Mouse (Mus musculus): ENCODE measurements around the gene Plekhj1. TPM values are rescaled to one million over a fixed set of nuclear protein-coding genes. Genes with fewer than 3 reads are reported as not detected.

Plekhj1 gene
- total RNA-seq, 2 experiments from 2014 or later, result 22.4 to 27.3 TPM

DNA sequence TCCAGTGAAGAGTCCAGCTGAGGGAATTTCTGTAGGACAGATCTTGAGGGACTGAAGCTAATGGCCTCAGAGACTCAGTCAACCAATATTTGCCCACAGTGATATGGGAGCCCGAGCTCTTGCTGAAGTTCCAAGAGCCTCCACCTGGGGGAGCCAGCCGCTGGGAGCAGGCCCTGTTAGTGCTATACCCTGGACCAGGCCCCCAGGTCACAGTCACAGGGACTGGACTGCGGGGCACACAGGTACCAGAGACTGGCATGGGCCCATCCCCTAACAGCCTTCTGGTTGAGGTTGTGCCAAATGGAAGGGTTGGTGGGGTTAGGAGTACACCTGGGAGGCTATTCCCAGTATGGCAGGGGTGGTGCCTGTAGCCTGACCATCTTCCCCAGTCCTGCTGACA lies 7.5 kb upstream of the Plekhj1 start:
- no peak for DNase-seq

DNA sequence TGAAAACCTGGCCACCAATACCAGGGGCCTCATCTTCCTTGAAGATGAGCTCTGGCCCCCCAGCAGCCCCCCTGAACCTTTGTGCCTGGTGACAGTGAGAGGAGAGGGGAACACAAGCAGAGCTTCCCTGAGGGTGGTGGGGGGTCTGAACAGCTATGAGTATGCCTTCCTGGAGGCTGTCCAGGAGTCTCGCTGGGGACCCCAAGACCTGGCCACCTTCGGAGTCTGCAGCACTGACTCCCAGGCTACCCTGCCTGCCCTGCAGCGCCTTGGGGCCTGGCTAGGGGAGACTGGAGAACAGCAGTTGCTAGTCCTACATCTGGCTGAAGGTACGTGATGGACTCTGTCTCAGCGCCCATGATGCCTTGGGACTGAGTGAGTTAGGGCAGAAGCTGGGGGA lies 6.9 kb upstream of the Plekhj1 start:
- DNase-seq, result no peak

DNA sequence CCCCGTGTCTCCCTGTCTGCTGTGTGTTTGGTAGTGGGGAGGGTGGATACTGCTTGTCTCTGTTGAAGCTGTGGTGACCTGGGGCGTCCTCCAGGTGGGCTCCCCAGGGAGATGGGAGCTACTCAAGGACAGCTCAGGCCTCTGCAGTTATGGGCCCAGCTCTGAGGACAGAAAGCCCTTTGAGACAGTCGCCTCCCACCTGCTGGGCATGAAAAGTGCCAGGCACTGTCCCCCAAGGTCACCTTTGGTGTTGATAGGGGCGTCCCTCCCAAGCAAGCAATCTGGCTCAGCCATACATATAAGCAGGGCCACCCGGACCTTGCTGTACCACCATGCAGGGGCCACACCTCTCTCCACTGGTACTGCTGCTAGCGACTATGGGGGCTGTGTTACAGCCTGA lies 6.5 kb upstream of the Plekhj1 start, which contains the start of gene Amh:
Amh (plus strand) TSS at position 328 of the 400 bp plus-strand sequence.
- DNase-seq, result no peak

- DNase-seq, result no peak
Measured at GRCm38 (mm10) chr10:80804340-80804739, 5.9 kb upstream of the Plekhj1 start.

DNA sequence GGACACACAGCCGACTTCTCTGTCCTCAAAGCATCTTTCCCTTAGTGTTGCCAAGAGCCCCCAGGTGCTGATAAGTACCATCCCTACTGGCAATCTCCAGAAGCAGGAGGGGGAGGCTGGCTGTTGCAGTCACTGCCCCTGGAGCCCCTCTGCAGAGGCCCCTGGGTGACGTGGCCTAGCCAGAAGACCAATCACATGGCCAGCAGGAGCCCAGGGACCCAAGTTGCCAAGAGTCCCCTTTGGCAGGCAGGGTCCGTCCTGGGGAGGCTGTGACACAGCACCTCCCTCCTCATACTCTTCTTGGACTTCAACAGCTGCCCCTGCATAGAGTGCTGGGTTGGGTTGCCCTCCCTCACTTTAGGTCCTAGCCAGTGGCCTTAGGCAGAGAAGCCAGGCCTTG lies 4.6 kb upstream of the Plekhj1 start:
- no peak for DNase-seq

DNA sequence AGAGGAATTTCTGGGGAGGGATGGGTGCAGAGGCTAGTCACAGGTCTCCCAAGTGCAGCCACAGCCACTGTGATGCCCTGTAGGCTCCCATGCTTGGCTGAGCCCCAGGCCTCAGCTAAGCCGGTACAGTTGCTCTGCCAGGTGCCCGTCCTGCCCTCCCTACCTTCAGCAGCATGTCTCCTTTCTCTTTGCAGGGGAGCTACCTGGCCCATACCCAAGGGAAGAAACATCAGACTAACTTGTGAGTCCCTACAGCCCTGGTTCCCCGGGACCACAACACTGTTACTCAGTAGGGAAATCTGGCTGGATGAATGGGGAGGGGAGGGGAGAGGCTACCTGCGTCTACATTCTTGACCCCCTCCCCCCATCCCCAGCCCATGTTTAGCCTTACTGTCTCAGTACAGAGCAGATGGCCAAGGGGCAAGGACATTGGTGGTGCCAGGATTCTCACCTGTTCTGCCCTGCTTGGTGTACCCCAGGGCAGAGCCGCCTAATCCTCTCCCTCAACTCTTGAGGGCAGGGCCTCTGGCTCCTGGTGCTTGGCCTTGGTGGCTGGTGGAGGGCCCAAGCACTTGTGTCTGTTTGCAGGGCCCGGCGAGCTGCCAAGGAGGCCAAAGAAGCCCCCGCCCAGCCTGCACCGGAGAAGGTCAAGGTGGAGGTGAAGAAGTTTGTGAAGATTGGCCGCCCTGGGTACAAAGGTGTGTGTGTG lies 3.9 kb upstream of the Plekhj1 start:
- no peak for DNase-seq

DNA sequence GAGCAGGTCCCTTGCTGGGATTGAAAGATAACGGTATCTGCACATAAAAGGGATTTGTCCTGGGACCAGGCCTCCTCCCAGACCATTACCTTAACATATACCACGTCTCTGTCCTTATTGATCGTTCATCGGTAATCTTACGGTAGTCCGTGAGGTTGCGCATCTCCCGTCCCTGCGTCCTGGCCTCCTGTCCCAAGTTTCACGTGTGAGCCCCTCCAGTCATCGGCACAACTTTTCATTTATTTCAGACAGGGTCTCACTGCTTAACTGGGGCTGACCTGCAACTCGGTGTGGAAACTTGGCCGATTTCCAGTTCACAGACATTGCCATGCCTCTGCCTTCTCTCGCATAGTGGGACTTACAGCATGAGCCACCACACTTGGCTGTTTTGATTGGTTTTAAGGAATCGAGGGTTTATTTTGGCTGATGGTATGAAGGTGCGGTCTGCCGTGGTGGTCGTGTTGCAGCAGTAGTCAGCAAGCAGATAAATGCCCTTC lies 692 bp upstream of the Plekhj1 start:
- DNase-seq, result no peak

DNA sequence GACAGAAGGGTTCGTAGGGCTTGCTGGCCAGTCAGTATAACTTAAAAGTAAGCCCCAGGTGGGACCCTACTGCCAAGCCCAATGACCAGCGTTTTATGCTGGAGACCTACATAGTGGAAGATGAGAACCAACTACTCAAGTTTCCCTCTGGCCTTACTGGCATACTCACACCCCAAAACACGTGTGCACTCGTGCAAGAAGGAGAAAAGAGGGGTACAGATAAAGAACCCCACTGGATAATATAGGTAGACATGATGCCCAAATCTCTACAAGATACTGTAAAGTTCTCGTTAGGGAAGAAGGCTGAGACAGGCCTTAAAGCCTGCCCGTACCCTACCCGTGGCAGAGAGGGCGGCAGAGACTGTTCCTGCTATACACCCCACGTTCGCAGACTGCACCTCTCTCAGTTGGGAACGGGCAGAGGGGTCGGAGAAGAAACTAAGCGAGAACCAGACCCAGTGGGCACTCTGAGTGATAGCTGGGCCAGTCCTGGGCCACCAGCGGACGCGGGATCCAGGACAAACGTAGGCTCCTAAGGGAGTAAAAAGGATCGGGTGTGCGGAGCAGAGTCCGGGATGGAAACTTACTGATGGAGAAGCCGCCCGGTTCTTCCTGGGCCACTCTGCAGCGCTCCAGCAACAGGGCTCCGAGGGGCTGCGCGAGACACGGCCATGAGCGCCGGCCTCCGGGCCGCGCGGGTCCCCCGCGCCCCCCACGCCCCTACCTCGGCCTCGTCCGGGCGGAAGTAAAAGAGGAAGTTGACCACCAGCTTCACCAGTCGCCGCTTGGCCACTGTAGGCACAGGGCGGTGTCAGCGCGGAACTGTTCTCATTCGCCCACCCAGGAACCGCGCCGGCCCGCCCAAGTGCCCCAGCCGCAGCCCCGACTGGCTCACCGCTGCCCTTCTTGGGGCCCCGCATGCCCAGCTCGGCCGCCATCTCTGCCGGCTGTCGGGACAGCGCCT lies 958 bp downstream of the Plekhj1 start:
- no peak for DNase-seq

DNA sequence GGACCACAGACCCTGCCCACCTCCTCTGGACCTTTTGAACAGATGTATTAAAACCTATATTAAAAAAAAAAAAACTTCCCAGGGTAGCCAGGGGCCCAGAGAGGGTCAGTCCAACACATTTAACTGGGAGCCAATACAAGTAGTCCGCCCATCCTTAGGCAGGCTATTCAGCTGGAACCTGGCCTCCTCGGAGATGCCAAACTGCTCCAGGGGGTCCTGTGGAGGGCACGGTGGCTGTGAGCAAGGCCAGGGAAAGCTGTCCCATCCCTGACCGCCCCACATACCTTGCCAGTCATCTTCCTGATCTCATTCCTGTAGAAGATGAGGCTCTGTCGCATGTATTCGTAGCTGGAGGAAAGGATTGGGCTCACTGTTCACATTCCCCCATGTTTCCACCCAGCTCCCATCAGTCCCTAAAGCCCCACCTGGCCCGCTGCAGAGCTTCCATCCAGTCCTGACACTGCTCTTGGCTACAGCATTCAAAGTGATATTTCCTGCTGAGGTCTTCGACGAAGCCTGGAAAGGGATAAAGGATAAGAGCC lies 2.0 kb downstream of the Plekhj1 start:
- DNase-seq, result no peak

GRCm38 (mm10) chr10:80794750-80795149 lies 3.7 kb downstream of the Plekhj1 start:
- DNase-seq, result no peak

DNA sequence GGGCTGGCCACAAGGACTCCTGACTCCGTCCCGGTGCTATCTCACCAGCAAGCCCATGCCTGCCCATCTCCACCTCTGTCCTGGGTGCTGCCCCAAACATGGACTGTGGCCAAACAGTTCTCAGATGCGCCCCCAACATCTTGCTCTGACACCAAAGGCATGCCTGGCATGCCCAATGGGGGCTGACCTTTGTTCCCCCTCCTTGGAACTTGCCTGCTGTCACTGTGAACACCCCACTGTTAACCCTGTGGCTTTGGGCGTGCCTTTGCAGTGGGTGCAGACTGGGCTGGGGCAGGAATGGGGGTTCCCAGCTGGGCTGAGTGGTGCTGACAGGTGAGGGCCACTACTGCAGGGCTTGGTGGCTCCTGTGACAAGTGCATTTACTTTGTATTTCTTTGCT lies 4.6 kb downstream of the Plekhj1 start:
- DNase-seq, result no peak

DNA sequence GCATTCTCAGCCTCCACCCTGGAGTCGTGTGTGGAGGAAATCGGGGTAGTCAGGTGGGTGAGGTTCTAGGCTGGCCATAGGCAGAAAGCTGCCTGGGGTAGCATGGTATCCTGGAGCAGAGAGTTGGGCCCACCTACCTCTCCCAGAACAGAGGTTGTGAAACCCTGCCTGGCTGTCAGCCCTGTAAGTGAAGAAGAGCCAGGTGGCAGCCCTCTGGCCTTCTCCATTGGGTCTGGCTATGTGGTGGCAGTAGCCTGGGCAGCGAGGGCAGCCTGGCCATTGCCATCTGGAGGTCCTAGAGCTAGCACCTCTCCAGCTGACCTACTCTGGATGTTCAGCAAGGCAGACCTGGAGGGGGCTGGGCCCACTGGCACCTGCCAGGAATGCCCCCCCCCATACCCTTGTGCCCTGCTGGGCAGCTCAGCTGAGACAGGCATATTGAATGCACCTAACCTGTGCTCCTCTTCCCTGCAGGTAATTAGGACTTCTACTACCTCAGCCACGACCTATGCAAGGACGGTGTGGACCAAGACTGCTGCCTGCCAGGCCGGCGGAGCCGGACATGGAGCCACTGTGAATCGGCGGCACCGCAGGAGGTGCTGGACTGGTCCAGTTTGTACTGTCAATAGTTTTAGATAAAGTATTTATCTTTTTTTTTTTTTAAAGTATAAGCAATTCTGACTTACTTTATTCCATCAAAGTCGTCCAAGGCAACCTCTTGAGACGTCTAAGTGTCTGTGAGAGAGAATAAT lies 5.2 kb downstream of the Plekhj1 start:
- DNase-seq, result no peak

- no peak for DNase-seq
Measured at GRCm38 (mm10) chr10:80792175-80793032, 6.0 kb downstream of the Plekhj1 start.

- DNase-seq, result no peak
Measured at GRCm38 (mm10) chr10:80791476-80792174, 6.8 kb downstream of the Plekhj1 start.

DNA sequence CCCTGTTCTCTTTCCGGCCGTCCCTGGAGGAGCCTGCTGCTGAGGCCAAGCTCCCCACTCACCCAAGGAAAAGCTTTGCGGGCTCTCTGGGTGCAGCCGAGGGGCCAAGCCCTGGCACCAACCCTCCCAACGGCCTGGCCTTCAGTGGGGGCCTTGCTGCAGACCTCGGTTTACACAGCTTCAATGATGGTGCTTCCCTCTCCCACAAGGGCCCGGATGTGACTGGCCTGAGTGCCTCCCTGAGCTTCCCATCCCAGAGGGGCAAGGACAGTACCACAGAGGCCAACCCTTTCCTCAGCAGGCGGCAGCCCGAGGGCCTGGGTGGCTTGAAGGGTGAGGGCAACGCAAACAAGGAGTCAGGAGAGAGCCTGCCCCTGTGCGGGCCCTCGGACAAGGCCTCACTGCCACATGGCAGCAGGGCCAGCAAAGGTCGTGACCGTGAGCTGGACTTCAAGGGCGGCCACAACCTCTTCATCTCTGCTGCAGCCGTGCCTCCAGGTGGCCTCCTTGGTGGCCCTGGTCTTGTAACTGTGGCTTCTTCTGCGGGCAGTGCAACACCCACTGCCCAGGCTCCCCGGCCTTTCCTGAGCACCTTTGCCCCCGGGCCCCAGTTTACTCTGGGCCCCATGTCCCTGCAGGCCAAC lies 7.5 kb downstream of the Plekhj1 start:
- DNase-seq, result no peak

- DNase-seq, result no peak
Measured at GRCm38 (mm10) chr10:80787517-80787916, 10.9 kb downstream of the Plekhj1 start.

DNA sequence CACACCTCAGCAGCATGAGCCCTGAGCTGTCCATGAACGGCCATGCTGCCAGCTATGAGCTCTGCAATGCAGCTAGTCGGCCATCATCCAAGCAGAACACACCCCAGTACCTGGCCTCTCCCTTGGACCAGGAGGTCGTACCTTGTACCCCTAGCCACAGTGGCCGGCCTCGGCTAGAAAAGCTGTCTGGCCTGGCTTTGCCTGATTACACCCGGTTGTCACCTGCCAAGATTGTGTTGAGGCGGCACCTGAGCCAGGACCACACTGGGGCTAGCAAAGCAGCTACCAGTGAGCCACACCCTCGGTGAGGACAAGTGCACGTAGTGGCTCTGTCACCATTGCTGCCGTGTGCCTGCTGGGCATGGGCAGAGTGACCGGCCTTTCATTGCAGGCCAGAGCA lies 12.5 kb downstream of the Plekhj1 start:
- no peak for DNase-seq

- no peak for DNase-seq
Measured at GRCm38 (mm10) chr10:80784871-80785270, 13.6 kb downstream of the Plekhj1 start.

- no peak for DNase-seq
Measured at GRCm38 (mm10) chr10:80784302-80784701, 14.1 kb downstream of the Plekhj1 start.

GRCm38 (mm10) chr10:80779565-80779964 lies 18.9 kb downstream of the Plekhj1 start:
- no peak for DNase-seq

All from gastrocnemius, postnatal 25 days (tissue).